9 mouse cellular contexts compared by ENCODE assay signal in genomic region chr10:79781139-79781538, GRCm38 (mm10). TPM values are rescaled to one million over a fixed set of nuclear protein-coding genes. Genes with fewer than 3 reads are reported as not detected.
DNase-seq lines count a peak whose midpoint lies in the region; ATAC-seq lines count a peak whose summit lies in the region.
"Had no signal": no experiment of that assay in that cellular context is flagged by ENCODE, and none has a peak within 500 bp of the region (broad histone marks: within the 10 kb centered on the region; RNA-seq: fewer than 3 reads in every experiment).

No protein-coding gene starts in this region.

- ATAC-seq in cerebellum, adult (ENCODE audit: insufficient number of reproducible peaks, low FRiP score, low TSS enrichment), result no peak
- no peak for ATAC-seq in lung, embryonic 16.5 days (ENCODE audit: low read depth)
- ATAC-seq in limb, embryonic 11.5 days (ENCODE audit: insufficient number of reproducible peaks, low FRiP score, low TSS enrichment, low read depth), result 0 out of 2 replicates have a peak, but pooled peaks have one; percentile 1
- ATAC-seq in neural tube, embryonic 15.5 days (ENCODE audit: low FRiP score), result peak; percentile 5; the same call in 1 of the 2 replicates

- peaks cover 33% of the 10 kb centered on the region for H3K4me1 ChIP-seq in lung, embryonic 16.5 days (replicated peaks; ENCODE audit: control insufficient read depth, insufficient read depth, low read length)
- peaks cover 10% of the 10 kb centered on the region for H3K4me1 ChIP-seq in limb, embryonic 11.5 days (ENCODE audit: control insufficient read depth, insufficient read depth, low read length)
- peaks cover 37% of the 10 kb centered on the region for H3K4me1 ChIP-seq in neural tube, embryonic 15.5 days

- no peaks in the 10 kb centered on the region for H3K36me3 ChIP-seq in lung, embryonic 16.5 days (ENCODE audit: control insufficient read depth, insufficient read depth, low read length)
- no peaks in the 10 kb centered on the region for H3K36me3 ChIP-seq in limb, embryonic 11.5 days (ENCODE audit: control insufficient read depth, insufficient read depth, low read length)
- H3K36me3 ChIP-seq in neural tube, embryonic 15.5 days, result no peaks in the 10 kb centered on the region

- WGBS in lung, embryonic 16.5 days, result 29% methylated on average over 21 of the region's 21 CpGs
- WGBS in limb, embryonic 11.5 days, result 28% methylated on average over 21 of the region's 21 CpGs
- WGBS in neural tube, embryonic 15.5 days, result 27% methylated on average over 21 of the region's 21 CpGs

- H3K4me2 ChIP-seq in lung, embryonic 16.5 days (ENCODE audit: low read depth, low read length), result peak overlapping the region; percentile 92
- H3K4me2 ChIP-seq in limb, embryonic 11.5 days (ENCODE audit: low read depth, severe bottlenecking), result peak overlapping the region; percentile 50
- H3K4me2 ChIP-seq in neural tube, embryonic 15.5 days, result peak overlapping the region; percentile 90

- peak overlapping the region; percentile 69; the same call in 1 of the 2 replicates for H3K27ac ChIP-seq in lung, embryonic 16.5 days (ENCODE audit: low read length)
- H3K27ac ChIP-seq in limb, embryonic 11.5 days (replicated peaks; ENCODE audit: low read depth, low read length), result no peak overlapping the region
- no peak overlapping the region for H3K27ac ChIP-seq in neural tube, embryonic 15.5 days (replicated peaks)

- H3K4me3 ChIP-seq in lung, embryonic 16.5 days (ENCODE audit: low read length), result peak overlapping the region; percentile 56
- H3K4me3 ChIP-seq in limb, embryonic 11.5 days (ENCODE audit: low read depth, low read length), result peak overlapping the region; percentile 29
- peak overlapping the region; percentile 49 for H3K4me3 ChIP-seq in neural tube, embryonic 15.5 days (replicated peaks)

- H3K9ac ChIP-seq in lung, embryonic 16.5 days (ENCODE audit: low read length), result no peak overlapping the region; the same call in 1 of the 2 replicates
- H3K9ac ChIP-seq in limb, embryonic 11.5 days (ENCODE audit: low read length), result no peak overlapping the region
- H3K9ac ChIP-seq in neural tube, embryonic 15.5 days (replicated peaks), result no peak overlapping the region

- H3K27me3 ChIP-seq in lung, embryonic 16.5 days (ENCODE audit: control insufficient read depth, insufficient read depth, low read depth, low read length), result no peaks in the 10 kb centered on the region; the same call in 1 of the 2 replicates
- peaks cover 37% of the 10 kb centered on the region for H3K27me3 ChIP-seq in limb, embryonic 11.5 days (ENCODE audit: control insufficient read depth, insufficient read depth, low read length)
- H3K27me3 ChIP-seq in neural tube, embryonic 15.5 days (replicated peaks), result peaks cover 46% of the 10 kb centered on the region

- DNase-seq in cerebellum, adult 11-12 months, result peak; percentile 77
- DNase-seq in lung, postnatal 10 days, result no peak
- no peak for DNase-seq in limb, embryonic 11.5 days (ENCODE audit: low spot score)
- DNase-seq in adrenal gland, adult 18-20 months (ENCODE audit: low spot score in 2 of 2), result no peak
- DNase-seq in spleen, adult 18-20 months, result no peak

- no peaks in the 10 kb centered on the region for H3K9me3 ChIP-seq in lung, embryonic 16.5 days (ENCODE audit: control insufficient read depth, low read length)
- no peaks in the 10 kb centered on the region for H3K9me3 ChIP-seq in limb, embryonic 11.5 days (ENCODE audit: control insufficient read depth, low read length)
- H3K9me3 ChIP-seq in neural tube, embryonic 15.5 days (replicated peaks), result no peaks in the 10 kb centered on the region

RNA-seq across cellular contexts. Expression of gene Fstl3, which starts 4.1 kb away (rescaled TPM):
- polyA plus RNA-seq in lung, embryonic 16.5 days (2015; fragmentation: Nextera tagmentation; extraction: Ambion mirVana), result 21.7 and 22.7 TPM in 2 replicates
- polyA plus RNA-seq in limb, embryonic 11.5 days (2014; fragmentation: Nextera tagmentation; extraction: Ambion mirVana), result 1.8 and 1.9 TPM in 2 replicates
- 2.6 and 4.5 TPM in 2 replicates for polyA plus RNA-seq in neural tube, embryonic 15.5 days (2015; fragmentation: Nextera tagmentation; extraction: Ambion mirVana)
- total RNA-seq in adrenal gland, adult 18-20 months (2021), result 10 to 100 TPM; 11.0 to 28.5 TPM

RNA-seq across cellular contexts. Expression of gene Prss57, which starts 9.6 kb away (rescaled TPM):
- polyA plus RNA-seq in lung, embryonic 16.5 days (2015; fragmentation: Nextera tagmentation; extraction: Ambion mirVana), result 0.57 and 2.1 TPM in 2 replicates
- not detected in 2 replicates for polyA plus RNA-seq in limb, embryonic 11.5 days (2014; fragmentation: Nextera tagmentation; extraction: Ambion mirVana)
- polyA plus RNA-seq in neural tube, embryonic 15.5 days (2015; fragmentation: Nextera tagmentation; extraction: Ambion mirVana), result 0.14 and 10.2 TPM in 2 replicates
- total RNA-seq in adrenal gland, adult 18-20 months (2021), result not detected

RNA-seq across cellular contexts. Expression of gene Palm, which starts 12.2 kb away (rescaled TPM):
- polyA plus RNA-seq in lung, embryonic 16.5 days (2015; fragmentation: Nextera tagmentation; extraction: Ambion mirVana), result 52.7 and 54.1 TPM in 2 replicates
- polyA plus RNA-seq in limb, embryonic 11.5 days (2014; fragmentation: Nextera tagmentation; extraction: Ambion mirVana), result 108 and 109 TPM in 2 replicates
- polyA plus RNA-seq in neural tube, embryonic 15.5 days (2015; fragmentation: Nextera tagmentation; extraction: Ambion mirVana), result 227 and 256 TPM in 2 replicates
- 10 to 100 TPM; 59.4 to 62.2 TPM for total RNA-seq in adrenal gland, adult 18-20 months (2021)

RNA-seq across cellular contexts. Expression of gene Rnf126, which starts 14.4 kb away (rescaled TPM):
- 47.9 and 61.4 TPM in 2 replicates for polyA plus RNA-seq in lung, embryonic 16.5 days (2015; fragmentation: Nextera tagmentation; extraction: Ambion mirVana)
- polyA plus RNA-seq in limb, embryonic 11.5 days (2014; fragmentation: Nextera tagmentation; extraction: Ambion mirVana), result 112 and 118 TPM in 2 replicates
- polyA plus RNA-seq in neural tube, embryonic 15.5 days (2015; fragmentation: Nextera tagmentation; extraction: Ambion mirVana), result 108 and 110 TPM in 2 replicates
- total RNA-seq in adrenal gland, adult 18-20 months (2021), result 10 to 100 TPM; 47.4 to 51.1 TPM

RNA-seq across cellular contexts. Expression of gene Fgf22, which starts 26.3 kb away (rescaled TPM):
- polyA plus RNA-seq in lung, embryonic 16.5 days (2015; fragmentation: Nextera tagmentation; extraction: Ambion mirVana), result 0.11 and 0.29 TPM in 2 replicates
- 0.17 and 0.33 TPM in 2 replicates for polyA plus RNA-seq in limb, embryonic 11.5 days (2014; fragmentation: Nextera tagmentation; extraction: Ambion mirVana)
- 2.7 and 3.4 TPM in 2 replicates for polyA plus RNA-seq in neural tube, embryonic 15.5 days (2015; fragmentation: Nextera tagmentation; extraction: Ambion mirVana)
- total RNA-seq in adrenal gland, adult 18-20 months (2021), result under 1 TPM in 1 of 2 experiments, not detected in 1; 0.13 TPM
- polyA plus RNA-seq: large intestine, adult 2 months had no signal

Comparison
In these comparisons a context has a peak if more than half of its experiments do, and no peak if none do; other contexts are left out.
1. ATAC-seq: peak in limb, embryonic 11.5 days (single experiment) and neural tube, embryonic 15.5 days (single experiment); none in cerebellum, adult (single experiment) and lung, embryonic 16.5 days (single experiment).
2. Peak in every context shown above with its lines, with median percentiles within 50 percentile points of each other: H3K4me2 ChIP-seq and H3K4me3 ChIP-seq.